Mouse (Mus musculus): ENCODE measurements around the gene Mllt10. TPM values are rescaled to one million over a fixed set of nuclear protein-coding genes. Genes with fewer than 3 reads are reported as not detected.

The Mllt10 gene
- polyA plus RNA-seq, 1 experiment from 2014 or later: 52.2 TPM

DNA sequence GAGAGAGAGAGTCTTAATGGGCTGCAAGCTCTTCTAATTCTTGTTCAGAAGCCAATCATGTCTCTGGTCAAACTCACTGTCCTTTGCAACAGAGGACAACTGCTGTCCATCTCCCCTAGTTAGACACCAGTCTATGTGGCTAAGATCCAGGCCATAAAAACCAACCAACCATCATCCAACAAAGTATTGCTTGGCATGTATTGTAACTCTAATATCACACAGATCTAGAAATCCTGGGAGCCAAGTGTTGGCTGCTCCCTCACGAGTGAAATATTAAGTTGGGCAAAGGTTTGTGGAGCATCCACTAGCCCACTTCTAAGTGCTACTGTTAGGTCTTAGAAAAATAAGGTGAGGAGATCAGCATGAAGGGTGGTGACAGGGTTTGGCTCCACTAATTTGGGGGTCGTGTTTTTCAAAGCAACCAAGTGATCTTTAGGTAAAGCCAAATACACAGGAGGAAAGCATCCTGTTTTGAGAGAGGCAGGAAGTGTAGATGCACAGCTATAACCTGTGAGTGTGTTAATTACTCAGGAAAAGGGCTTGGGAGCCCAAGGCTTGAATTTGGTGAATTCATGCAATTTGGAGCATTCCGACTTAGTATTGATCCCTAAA, 16.8 kb upstream of the Mllt10 start:
- WGBS: 69% methylated on average over 3 of the region's 3 CpGs
- ATAC-seq (ENCODE audit: insufficient read depth, low FRiP score, low read depth): no peak
- peaks cover 30% of the 10 kb centered on the region for H3K4me1 ChIP-seq
- no peak overlapping the region for H3K4me3 ChIP-seq (replicated peaks)
- H3K27ac ChIP-seq: no peak overlapping the region
- no peak overlapping the region for H3K4me2 ChIP-seq
- no peak overlapping the region for H3K9ac ChIP-seq
- no peaks in the 10 kb centered on the region for H3K9me3 ChIP-seq
- H3K27me3 ChIP-seq (replicated peaks): no peaks in the 10 kb centered on the region
- H3K36me3 ChIP-seq: no peaks in the 10 kb centered on the region

DNA sequence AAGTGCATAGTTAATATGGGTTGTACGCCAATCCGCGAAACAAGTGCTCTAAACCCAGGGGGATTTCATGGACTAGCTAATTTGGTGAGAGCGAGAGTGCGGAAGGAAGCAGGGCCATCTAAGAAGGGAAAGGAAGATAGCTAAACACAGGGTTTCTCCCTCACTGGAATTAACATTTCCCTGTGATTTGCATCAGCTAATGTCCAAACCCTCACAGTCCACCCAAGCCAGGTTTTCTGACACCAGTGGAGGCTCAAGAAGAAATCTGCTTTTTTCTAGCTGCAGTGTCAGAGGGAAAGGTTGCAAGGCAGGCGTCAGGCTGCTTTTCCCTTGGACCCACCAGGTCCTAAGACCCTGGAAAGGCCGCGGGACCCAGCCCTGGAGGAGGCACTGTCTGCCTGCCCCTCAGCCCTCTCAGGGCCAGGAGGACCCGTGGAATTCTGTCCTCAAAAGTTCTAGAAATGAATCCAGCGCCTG, 16.1 kb upstream of the Mllt10 start:
- ATAC-seq (ENCODE audit: insufficient read depth, low FRiP score, low read depth): no peak
- H3K4me1 ChIP-seq: peaks cover 30% of the 10 kb centered on the region
- H3K9ac ChIP-seq: no peak overlapping the region
- H3K4me3 ChIP-seq (replicated peaks): no peak overlapping the region
- H3K4me2 ChIP-seq: peak overlapping the region; percentile 62; the same call in 1 of the 2 replicates
- H3K36me3 ChIP-seq: no peaks in the 10 kb centered on the region
- WGBS: 79% methylated on average over 10 of the region's 10 CpGs
- H3K27me3 ChIP-seq (replicated peaks): no peaks in the 10 kb centered on the region
- no peak overlapping the region for H3K27ac ChIP-seq
- H3K9me3 ChIP-seq: no peaks in the 10 kb centered on the region

DNA sequence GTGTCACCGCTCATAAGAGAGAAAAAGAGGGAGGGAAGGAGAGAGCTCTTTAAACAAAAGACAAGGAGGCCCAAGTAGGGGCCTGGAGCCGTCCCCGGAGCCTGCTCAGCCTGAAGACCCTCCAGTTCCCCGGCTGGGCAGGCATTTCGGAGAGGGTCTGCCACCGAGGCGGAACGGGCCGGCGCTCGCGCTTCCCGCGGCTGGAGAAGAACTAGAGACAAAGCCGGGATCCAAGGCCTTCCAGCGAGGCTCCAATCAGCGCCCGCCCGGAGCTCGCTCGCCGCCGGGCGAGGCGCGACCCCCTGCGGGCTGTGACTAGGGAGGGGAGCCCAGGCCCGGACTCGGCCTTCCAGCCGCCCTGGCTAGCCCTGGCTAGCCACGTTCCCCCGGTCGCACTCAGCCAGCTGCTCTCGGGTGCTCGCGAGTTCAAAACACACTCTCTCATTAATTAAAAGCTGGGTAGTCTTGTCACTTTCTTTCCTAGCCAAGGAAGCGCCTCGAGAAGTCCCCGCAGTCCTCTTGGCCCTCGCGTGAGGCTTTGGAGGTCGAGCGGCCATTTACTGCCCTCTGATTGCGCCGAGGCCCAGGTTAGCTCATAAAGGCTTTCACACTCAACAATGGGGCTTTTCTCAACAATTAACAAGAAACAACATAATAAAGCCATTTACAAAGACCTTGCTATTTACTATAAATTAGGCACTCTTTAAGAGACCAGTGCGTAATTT, 15.3 kb upstream of the Mllt10 start:
- H3K27ac ChIP-seq: peak overlapping the region; percentile 19; the same call in 1 of the 2 replicates
- peak overlapping the region; percentile 26 for H3K4me3 ChIP-seq (replicated peaks)
- H3K9ac ChIP-seq: peak overlapping the region; percentile 7; the same call in 1 of the 2 replicates
- peaks cover 30% of the 10 kb centered on the region for H3K4me1 ChIP-seq
- H3K9me3 ChIP-seq: no peaks in the 10 kb centered on the region
- no peaks in the 10 kb centered on the region for H3K27me3 ChIP-seq (replicated peaks)
- H3K4me2 ChIP-seq: peak overlapping the region; percentile 62
- ATAC-seq (ENCODE audit: insufficient read depth, low FRiP score, low read depth): peak; percentile 78; the same call in 1 of the 2 replicates
- 18% methylated on average over 46 of the region's 46 CpGs for WGBS
- H3K36me3 ChIP-seq: no peaks in the 10 kb centered on the region

DNA sequence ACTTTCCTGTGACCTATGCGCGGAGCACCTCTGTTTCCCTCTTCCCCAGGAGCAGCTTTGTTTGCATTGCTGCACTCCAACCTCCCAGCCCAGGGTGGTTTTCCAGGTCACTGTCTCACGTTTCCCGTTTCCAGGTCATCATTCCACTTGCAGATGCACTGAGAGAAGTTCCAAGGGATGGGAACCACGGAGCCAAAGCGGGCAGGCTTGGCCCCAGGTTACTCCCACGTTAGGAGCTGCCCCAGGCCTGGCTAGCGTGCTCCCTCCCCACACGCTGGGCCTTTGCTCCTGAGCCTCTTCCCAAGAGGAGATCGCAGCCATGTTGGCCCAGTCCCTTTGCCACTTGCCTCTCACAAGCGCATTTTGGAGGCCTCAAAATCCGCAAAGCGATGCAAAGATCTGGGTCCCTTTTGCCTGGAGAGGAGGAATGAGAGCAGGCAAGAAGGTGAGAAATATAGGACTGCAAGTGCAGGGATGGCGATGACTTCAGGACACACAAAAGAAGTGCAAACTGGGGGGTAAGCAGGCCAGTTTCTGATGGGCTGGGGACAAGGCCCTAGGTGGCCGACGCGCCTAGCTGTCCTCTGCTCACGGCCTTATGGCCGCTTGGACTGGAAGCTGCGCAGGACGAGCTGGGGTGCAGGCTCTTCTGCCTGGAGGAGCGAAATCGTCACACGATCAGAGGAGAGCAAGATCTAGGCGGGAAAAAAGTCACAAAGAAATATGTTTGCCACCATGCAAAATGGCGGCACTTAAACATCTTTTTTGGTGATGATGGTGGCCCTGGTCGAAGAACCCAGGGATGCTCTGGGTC, 14.5 kb upstream of the Mllt10 start:
- Histone ChIP-seq H3K4me2 (peak overlapping the region; percentile 62), H3K4me1 (peaks cover 30% of the 10 kb centered on the region), H3K36me3 (no peaks in the 10 kb centered on the region), H3K27ac (peak overlapping the region; percentile 44; the same call in 1 of the 2 replicates), H3K27me3 (replicated peaks) (no peaks in the 10 kb centered on the region), H3K9ac (no peak overlapping the region), H3K9me3 (no peaks in the 10 kb centered on the region), H3K4me3 (replicated peaks) (no peak overlapping the region)
- WGBS: 60% methylated on average over 27 of the region's 27 CpGs
- ATAC-seq (ENCODE audit: insufficient read depth, low FRiP score, low read depth): 0 out of 2 replicates have a peak, but pooled peaks have one; percentile 35

DNA sequence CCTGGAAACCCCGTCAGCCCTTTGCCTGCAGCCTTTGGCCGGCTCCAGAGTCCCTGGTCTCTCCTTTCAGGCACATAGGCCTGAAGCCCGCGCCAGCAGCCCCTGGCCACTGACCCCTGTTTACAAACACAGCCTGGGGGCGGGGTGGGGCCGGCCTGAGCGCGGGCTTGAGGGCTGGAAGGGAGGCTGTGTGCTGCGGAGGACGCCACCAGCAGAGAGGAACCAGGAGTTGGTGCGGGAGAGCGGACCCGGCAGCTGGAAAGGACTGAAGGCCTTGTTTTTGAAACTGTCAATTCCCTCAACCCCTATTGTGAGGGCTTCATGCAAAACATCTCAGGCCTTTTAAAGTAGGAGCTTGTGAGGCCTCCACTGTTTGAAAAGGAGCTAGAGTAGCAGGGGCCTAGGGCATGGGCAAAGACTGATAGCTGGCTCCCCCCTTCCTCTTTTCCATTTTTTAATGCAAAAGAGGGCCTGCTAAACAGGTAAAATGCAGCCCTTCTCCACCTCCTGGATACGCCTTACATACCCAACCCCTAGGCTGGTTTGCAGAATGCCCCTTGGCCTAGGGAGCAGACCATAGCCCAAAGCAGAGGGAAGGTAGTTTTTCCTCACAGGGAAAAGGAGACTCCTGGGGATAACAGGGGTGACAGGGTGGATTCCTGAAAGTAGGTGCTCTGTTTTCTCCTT, 13.7 kb upstream of the Mllt10 start:
- ATAC-seq (ENCODE audit: insufficient read depth, low FRiP score, low read depth): no peak
- Histone ChIP-seq H3K4me2 (peak overlapping the region; percentile 32; the same call in 1 of the 2 replicates), H3K27me3 (replicated peaks) (no peaks in the 10 kb centered on the region), H3K4me3 (replicated peaks) (no peak overlapping the region), H3K36me3 (no peaks in the 10 kb centered on the region), H3K4me1 (peaks cover 30% of the 10 kb centered on the region), H3K27ac (peak overlapping the region; percentile 44; the same call in 1 of the 2 replicates), H3K9me3 (no peaks in the 10 kb centered on the region), H3K9ac (no peak overlapping the region)
- 42% methylated on average over 14 of the region's 14 CpGs for WGBS

DNA sequence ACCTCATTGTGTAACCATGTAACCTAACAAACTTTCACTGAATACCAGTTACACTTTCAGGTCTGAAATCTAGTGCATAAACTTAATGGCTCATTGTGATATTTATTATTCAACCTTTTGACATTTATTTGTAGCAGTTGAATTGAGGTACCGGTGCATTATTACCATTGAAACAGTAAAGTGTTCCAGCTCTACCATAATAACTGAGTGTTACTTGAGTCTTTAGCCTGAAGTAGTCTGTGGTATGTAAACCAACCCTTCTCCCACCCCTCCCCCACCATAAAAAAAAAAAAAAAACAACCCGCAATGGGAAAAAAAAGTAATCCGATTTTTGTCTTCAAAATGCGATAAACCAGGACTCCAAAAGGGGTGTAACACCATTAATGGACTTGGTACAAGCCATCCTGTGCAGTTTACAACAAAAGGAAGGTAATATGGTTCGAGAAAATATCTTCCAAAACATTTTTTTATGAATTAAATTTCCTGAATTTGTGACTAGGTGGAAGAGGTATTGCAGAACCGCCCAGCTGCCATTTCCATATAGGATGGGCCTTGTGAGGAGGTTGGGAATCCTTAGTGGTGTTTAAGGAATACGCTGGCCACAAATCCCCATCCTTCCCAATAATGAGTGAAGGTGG, 9.8 kb upstream of the Mllt10 start:
- 21% methylated on average over 7 of the region's 7 CpGs for WGBS
- Histone ChIP-seq H3K4me3 (replicated peaks) (peak overlapping the region; percentile 81), H3K9ac (no peak overlapping the region), H3K4me1 (peaks cover 30% of the 10 kb centered on the region), H3K4me2 (peak overlapping the region; percentile 78), H3K36me3 (no peaks in the 10 kb centered on the region), H3K9me3 (no peaks in the 10 kb centered on the region), H3K27me3 (replicated peaks) (no peaks in the 10 kb centered on the region), H3K27ac (no peak overlapping the region; the same call in 1 of the 2 replicates)
- no peak for ATAC-seq (ENCODE audit: insufficient read depth, low FRiP score, low read depth)

DNA sequence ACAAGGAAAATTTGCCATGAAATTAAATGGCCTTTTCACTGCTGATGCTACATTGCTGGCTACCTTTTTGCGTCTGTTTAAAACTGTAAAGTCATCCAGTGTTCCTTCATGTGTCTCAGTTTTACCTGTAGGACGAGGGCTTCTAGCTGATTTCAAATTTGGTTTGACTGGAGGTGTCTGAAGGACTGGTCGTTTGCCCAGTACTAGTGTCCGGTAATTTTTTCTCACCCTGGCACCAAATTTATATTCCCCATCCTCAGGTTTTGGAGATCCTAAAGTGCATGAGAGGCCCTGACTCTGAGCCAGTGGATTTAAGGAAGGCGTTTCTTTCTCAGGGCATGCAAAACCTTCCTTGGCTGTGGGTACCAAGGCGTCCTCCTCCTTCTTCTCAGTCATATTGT, 9.3 kb upstream of the Mllt10 start:
- H3K27me3 ChIP-seq (replicated peaks): no peaks in the 10 kb centered on the region
- H3K4me3 ChIP-seq (replicated peaks): peak overlapping the region; percentile 81
- H3K27ac ChIP-seq: no peak overlapping the region; the same call in 1 of the 2 replicates
- no peak overlapping the region for H3K9ac ChIP-seq
- no peaks in the 10 kb centered on the region for H3K36me3 ChIP-seq
- H3K9me3 ChIP-seq: no peaks in the 10 kb centered on the region
- peak overlapping the region; percentile 78 for H3K4me2 ChIP-seq
- WGBS: 25% methylated on average over 6 of the region's 6 CpGs
- peaks cover 24% of the 10 kb centered on the region for H3K4me1 ChIP-seq
- no peak for ATAC-seq (ENCODE audit: insufficient read depth, low FRiP score, low read depth)

DNA sequence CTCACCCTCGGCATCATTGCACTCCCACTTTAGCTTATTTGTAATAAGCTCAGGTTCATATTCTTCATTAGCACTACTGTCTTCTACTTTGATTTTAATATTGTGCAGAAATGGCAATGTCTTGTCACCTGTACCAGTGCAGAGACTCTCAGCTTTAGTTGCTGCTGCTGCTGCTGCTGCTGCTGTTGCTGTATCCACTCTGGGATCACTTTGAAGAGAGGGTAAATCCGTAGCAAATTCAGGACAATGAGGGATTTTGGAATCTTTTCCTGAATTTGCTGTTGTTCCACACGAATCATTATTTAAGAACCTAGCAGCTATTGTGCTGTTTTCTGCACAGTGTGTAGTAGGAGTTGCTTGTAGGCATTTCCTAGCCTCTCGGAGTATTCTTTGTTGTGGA, 8.9 kb upstream of the Mllt10 start:
- Histone ChIP-seq H3K9ac (peak overlapping the region; percentile 84; the same call in 1 of the 2 replicates), H3K4me3 (replicated peaks) (peak overlapping the region; percentile 81), H3K27me3 (replicated peaks) (no peaks in the 10 kb centered on the region), H3K36me3 (no peaks in the 10 kb centered on the region), H3K27ac (peak overlapping the region; percentile 97; the same call in 1 of the 2 replicates), H3K4me2 (peak overlapping the region; percentile 78), H3K4me1 (peaks cover 20% of the 10 kb centered on the region), H3K9me3 (no peaks in the 10 kb centered on the region)
- ATAC-seq (ENCODE audit: insufficient read depth, low FRiP score, low read depth): no peak
- WGBS: 8% methylated on average over 4 of the region's 4 CpGs

DNA sequence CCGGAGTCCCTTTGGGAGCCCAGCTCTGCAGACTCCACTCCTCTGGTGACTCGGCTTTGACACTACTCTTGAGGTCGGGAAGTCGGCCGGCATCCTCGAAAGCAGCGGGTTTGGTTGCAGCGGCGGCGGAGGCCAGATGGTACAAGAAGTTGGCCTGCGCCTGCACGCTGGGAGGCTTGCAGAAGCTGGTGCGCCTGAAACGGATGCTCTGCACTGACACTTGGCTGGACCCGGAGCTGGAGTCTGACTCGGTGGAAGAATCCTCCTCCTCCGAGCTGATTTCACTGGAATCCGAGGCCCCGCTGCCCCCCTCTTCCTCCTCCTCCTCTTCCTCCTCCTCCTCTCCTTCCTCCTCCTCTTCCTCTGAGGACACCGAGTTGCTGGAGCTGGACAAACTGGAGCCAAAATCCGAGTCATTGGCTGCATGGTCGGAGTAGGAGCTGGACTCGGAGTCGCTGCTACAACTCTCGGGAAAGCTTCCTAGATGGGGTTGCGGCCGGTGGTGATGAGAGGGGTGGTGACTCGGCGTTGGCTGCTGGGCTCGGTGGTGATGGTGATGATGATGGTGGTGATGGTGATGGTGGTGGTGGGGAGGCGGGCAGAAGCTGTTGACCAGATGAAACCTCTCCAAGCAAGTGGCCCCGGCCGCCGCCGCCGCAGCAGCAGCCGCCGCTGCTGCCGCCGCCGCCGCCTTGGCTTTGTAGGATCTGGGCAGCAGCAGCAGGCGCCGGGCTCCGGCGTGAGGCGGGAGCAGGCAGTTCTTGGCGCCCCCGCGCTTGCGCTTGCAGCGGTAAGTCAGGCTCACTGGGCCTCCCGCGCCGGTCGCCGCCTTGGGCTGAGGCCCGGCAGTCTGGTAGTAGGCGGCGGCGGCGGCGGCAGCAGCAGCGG, 8.0 kb upstream of the Mllt10 start:
- WGBS: under 1% methylated on average over 62 of the region's 64 CpGs
- peaks cover 15% of the 10 kb centered on the region; the same call in 1 of the 2 replicates for H3K4me1 ChIP-seq
- no peaks in the 10 kb centered on the region for H3K36me3 ChIP-seq

More for the DNA sequence above, 8.0 kb upstream of the Mllt10 start:
- H3K9ac ChIP-seq: peak overlapping the region; percentile 84
- H3K4me2 ChIP-seq: peak overlapping the region; percentile 78
- no peaks in the 10 kb centered on the region for H3K27me3 ChIP-seq (replicated peaks)
- H3K27ac ChIP-seq: peak overlapping the region; percentile 97
- H3K4me3 ChIP-seq (replicated peaks): peak overlapping the region; percentile 81
- no peaks in the 10 kb centered on the region for H3K9me3 ChIP-seq
- peak; percentile 25; the same call in 1 of the 2 replicates for ATAC-seq (ENCODE audit: insufficient read depth, low FRiP score, low read depth)
